Mouse (Mus musculus) v-Abl transformed pro-B cells (cell line): Measurements from ENCODE around the gene Abcc4.
"Not testable (repeated sequence)": the region's sequence is repeated elsewhere in the genome, so short reads cannot be mapped to it uniquely, and the experiment has no call there.

Experiments
- in situ Hi-C, 2 experiments: fragments of 400-800 bp; cut with MboI; formaldehyde crosslinking; loops; one replicate each; pipeline ENCODE4 v1.15.1; 2025; ENCODE audit not compliant: unreplicated experiment in 2 of 2

Gene Abcc4

DNA sequence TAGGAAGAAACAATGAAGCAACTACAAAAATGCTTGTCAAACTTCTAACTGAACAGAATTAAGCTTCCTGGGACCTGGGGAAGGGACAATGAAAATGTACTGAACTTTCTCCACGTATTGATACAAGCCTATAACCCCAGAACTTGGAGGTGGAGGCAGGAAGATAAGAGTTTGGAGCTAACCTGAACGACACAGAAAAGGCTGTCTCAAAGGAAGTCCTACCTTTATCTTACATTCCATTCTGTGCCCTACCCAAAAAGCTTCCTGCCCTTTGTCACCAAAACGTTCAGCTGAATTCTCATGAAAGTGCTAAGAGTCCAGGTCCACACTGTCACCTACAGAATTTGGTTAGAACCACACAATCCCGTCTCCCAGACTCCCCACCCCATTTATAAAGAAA lies 48.8 kb downstream of the Abcc4 start:
- in situ Hi-C loops, result loop anchor here in 1 of 2 experiments (10.0 to 25.0 kb wide), 3 partner anchors 522 to 1630 kb away; partner anchors contain the start of genes Gpr180, Mbnl2 and Tgds

DNA sequence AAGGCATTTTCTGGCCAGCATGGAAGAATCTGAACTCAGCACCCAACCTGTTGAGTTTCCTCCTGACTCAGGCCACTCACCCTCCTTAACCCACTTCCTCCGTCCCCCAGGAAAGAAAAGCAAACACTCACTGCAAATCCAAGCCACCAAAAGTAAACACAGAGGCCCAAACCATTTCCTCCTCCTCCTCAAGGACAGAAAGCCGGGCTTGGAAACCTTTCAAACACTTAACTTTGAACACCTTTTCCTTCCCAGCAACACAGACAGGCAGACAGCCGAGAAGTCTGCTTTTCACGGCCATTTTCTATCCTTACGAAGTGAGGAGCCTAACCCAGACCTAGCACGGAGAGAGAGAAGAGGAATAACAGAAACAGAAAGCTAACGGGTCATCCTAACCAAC lies 50.0 kb downstream of the Abcc4 start:
- in situ Hi-C loops, result loop anchor here in 1 of 2 experiments (10.0 to 25.0 kb wide), 3 partner anchors 521 to 1631 kb away; partner anchors contain the start of genes Gpr180, Mbnl2 and Tgds

DNA sequence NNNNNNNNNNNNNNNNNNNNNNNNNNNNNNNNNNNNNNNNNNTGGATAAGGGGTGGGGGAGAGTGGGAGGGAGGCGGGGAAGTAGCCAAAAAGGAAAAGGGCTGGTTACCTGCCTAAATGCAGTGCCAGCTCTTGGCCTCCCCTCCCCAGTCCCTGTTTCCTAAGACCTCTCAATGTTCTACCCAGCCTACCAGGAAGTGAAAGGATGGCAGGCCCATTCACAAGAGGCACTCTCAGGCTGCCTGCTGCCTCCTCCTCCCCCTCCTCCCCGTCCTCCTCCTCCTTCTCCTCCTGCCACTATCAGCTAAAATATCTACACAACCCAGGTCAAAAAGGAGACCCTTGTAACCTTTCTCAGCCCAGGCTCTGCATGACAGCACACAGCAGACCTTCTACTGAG lies 51.1 kb downstream of the Abcc4 start:
- in situ Hi-C loops, result loop anchor here in 1 of 2 experiments (10.0 to 25.0 kb wide), 3 partner anchors 520 to 1632 kb away; partner anchors contain the start of genes Gpr180, Mbnl2 and Tgds

DNA sequence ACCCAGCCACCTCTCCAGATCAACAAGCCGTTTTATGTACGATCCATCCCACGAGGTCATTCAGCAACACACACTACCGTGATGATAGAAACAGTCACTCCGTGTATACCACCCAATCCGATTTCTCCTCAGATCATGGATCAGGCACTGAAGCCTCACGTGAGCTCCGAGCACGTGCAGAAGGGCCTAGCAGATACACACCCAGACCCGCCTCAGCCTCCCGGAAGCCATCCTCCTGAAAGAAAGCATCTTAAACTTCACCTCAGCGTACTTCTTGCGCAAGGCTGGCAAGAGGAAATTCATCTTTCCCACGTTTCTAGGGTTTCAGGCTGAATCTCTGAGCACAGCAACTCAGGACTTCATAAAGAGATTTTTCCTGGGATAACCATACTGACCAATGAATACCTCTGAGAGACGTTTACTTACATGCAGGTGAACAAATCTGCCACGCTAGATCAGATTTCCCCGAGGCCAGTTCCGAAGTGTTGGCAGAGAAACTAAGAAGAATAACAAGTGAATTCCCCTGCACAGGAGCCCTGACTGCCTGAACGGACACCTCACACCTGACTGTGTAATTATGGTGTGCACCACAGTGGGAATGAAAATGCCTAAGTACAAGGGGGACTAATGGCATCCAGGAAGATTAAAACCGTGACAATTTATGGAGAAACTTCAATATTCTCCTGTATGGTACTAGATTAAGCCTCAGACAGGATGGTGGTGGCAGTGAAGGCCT lies 54.1 kb downstream of the Abcc4 start:
- in situ Hi-C loops, result loop anchor here in 1 of 2 experiments (10.0 to 25.0 kb wide), 3 partner anchors 517 to 1635 kb away; partner anchors contain the start of genes Gpr180, Mbnl2 and Tgds

DNA sequence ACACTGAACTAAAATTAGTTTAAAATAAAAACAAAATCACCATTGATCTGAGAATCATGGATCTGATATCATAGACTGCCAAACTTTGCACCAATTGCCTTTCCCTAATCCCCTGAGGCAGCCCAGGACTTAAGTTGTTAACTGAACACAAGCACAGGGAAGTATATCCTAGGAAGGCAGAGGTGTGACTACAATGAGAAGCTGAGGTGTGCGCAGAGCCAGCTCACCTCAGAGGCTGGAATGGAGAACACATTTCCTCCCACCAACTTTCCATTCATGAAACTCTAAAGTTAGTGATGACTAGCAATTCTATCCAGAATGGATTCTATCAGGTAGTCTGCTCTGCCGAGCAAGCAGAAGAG lies 56.1 kb downstream of the Abcc4 start:
- in situ Hi-C loops, result loop anchor here in 1 of 2 experiments (10.0 to 25.0 kb wide), 3 partner anchors 515 to 1637 kb away; partner anchors contain the start of genes Gpr180, Mbnl2 and Tgds

DNA sequence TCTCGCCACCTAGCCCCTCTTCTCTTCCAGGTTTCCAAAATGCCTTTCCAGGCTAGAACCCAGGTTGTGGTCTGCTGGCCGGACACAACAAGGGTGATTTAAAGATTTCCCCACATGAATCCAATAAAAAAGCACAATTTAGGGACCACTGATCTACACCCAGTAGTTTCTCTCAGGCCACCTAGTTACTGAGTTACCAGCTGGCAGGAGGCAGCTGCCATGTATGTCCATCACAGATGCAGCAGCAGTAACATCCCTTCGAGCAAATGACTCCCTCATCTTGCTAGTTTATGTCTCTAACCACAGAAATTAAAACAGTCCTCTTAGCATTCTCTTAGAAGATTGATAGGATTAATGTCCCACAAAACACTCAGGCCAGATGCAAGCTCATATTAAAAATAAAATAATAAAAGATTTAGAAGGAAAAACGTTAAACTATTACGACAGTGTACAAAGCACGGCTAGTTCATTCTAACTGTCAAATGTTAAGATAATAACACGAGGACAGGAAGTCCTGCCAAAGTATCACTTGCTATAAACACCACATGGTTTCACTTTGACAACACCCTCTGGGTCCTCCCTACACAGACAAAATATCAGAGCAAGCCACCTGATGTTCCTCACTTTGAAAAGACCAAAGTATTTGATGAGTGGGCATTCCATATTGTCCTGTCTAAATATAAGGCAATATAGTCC lies 56.7 kb downstream of the Abcc4 start:
- in situ Hi-C loops, result no loop called here

DNA sequence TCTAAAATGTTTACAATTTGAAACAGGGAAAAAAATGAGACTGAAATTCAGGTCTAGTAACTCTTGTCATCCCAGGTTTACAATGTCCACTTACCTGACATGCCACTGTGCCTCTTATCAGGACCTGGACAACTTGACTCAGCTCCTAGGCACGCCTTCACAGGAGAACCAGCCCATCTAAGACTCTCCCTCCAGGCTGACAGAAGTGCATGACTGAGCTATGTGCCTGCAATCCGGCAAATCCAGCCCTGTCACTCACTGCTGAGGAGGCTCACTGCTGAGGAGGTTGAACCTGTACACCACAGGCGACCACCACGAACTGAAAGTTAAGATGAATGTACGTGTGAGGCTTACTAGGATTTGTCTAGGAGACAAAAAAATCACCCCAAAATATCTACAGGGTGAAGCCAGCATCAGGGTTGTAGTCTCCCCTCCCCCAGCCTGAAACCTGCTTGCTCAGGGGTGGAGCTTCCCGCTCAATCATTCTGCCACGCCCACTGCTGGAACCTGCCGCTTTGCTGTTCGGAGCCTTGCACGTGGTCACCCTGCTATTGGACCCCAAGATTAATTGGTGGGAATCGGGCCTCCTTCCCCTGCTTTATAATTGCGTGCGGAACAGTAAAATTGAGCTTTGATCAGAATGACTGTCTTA lies 63.0 kb downstream of the Abcc4 start:
- in situ Hi-C loops, result not testable (repeated sequence)

DNA sequence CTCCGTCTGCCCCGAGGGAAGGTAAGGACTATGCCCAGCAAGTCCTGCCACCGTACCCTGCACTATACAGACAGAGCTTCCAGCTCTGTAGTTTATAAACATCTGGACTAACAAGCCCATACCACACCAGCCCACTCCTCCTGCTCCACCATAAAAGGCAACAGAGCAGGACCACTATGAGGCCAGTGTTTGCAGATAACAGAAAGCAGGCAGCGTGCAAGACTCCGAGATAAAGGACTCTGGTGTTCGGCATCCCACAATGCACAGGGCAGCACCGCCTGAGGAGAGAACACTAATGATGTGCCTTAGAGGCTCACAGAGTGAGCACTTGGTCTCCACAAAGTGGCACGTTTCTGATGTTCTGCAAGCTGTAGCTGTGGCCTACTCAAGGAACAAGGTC lies 63.9 kb downstream of the Abcc4 start:
- in situ Hi-C loops, result no loop called here

DNA sequence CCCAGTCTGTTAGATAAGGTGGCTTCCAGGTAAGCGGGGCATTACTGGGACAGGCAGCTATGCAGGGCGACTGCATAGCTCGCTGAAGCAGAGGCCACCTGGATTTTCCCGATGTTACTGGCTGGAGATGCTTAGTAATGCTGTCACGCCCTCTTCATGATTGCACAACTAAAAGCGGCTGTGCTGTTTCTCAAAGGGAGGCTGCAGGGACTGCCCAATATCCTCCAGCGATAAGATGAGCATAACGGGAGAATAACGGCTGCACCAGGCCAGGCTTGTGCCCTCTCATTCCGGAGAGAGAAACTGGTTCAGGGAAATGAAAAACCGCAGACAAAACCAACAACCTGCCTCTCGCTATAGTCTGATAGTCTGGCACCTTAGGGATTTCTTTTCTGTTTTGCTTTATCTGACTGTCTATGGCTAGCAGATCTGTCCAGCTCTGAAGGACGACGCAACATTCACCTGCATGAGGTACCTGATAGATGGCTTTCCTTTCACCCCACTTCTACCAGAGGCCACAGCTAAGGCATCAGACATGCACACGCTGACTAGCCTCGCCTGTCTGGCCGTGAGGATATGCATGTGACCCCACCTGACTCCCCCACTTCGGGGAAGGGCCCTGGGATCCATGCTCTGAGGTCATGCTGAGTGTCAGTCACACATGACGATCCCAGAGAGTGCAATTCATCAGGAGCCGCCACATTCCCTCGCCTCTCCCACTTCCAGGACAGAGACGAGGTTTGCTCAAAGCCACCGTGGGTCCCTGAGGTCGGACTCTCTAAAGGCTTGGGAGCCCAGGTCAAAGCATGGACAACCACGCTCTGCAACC lies 67.4 kb downstream of the Abcc4 start:
- in situ Hi-C loops, result loop anchor here (5.0 to 10.0 kb wide), 2 partner anchors 64 to 66 kb away; partner anchors contain the start of gene Abcc4 (in 1 of the 2)

DNA sequence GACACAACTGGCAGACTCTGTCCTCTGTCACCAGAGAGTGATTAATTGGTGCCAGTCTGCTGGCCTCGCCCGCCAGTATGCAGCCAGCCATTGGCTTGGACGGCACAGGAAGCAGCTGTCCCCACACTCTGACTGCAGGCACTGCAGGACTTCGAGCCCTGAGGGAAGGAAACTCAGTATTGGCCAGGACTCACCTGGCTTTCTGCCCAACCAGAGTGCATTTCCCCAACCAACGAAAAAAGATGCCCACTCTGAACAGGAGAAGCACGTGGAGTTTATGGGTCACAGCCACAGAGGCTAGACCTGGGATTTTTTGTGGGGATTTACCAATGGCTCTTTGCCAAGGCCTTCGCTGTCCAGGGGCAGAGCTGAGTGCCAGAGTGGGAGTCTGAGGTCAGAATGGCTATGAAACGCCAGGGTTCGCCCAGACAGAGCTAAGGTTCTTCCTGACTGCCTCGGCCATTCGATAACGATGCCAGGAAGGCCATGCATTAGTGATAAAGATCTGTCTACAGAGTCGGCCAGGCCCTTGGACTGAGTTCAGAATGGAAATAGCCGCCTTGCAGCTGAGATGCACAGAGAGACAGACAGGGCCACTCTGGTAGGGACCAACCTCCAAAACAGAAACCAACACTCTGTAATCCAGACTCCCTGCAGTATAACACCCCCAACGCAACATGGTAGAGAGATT lies 70.4 kb downstream of the Abcc4 start:
- in situ Hi-C loops, result loop anchor here (5.0 to 10.0 kb wide), 2 partner anchors 67 to 69 kb away; partner anchors contain the start of gene Abcc4 (in 1 of the 2)

DNA sequence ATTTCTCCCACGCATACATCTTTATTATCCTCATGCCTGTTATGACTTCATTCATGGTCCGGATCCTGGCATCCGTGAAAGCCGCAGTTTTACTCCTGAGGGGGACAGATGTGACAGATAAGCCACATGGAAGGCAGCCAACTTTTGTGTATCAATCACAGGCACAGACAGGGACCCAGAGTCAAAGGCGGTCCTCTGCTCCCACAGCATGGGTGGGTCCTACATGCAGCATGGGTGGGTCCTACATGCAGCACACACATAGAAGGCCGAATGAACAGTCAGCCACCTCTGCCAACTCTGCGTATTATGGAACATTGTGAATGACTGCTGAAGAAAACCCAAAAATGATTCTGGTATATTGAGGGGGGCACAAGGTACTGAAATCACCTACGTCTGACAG lies 76.4 kb downstream of the Abcc4 start:
- in situ Hi-C loops, result loop anchor here in 1 of 2 experiments (10.0 kb wide), 2 partner anchors 65 to 75 kb away; partner anchors contain the start of gene Abcc4

DNA sequence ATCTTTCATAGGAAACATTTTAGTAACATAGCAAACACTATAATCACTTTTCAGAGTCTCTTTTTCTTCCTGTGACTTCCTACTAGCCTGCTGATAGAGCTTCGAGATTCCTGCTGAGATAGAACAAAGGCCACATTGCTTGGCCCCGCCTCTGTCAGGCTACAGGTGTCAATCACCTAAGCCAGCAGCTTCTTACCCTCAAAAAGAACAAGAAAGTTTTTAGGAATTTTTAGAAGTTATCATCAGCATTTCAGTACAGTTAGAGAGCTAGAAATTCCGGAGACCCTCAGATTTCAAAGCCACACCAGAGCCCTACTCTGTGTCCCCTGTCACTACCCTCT lies 84.6 kb downstream of the Abcc4 start:
- in situ Hi-C loops, result loop anchor here in 1 of 2 experiments (10.0 kb wide), 1 partner anchor 57 kb away; no protein-coding TSS in a partner anchor

DNA sequence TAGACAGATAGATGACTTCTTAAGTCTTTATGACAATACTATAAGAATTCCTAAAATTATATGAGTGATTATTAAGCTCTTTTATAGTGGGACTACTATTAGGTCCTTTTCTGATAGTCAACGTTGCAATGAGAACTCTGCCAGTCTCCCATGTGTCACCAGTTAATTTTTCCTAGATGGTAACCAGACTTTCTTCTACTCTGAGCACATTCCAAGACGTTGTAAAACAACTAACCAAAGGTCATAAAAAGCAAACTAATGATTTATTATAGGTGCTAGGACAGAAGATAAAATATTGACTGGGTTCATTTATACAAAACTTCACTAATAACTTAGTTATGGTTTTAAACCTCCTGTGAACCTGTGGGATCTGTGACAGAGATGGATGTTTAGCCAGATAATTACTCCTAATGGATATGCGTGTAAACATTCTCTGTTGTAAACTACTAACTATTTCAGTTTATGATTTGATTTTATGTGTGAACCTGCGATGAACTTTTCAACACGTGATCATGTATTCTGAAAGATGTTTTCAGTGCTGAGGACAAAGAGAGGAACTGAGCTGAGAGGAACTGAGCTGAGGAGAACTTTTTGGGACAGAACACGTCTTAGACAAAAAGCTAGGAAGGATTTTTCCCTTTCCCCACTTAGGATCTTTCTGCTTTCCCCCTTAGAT lies 85.1 kb downstream of the Abcc4 start:
- in situ Hi-C loops, result loop anchor here in 1 of 2 experiments (10.0 kb wide), 1 partner anchor 56 kb away; no protein-coding TSS in a partner anchor

DNA sequence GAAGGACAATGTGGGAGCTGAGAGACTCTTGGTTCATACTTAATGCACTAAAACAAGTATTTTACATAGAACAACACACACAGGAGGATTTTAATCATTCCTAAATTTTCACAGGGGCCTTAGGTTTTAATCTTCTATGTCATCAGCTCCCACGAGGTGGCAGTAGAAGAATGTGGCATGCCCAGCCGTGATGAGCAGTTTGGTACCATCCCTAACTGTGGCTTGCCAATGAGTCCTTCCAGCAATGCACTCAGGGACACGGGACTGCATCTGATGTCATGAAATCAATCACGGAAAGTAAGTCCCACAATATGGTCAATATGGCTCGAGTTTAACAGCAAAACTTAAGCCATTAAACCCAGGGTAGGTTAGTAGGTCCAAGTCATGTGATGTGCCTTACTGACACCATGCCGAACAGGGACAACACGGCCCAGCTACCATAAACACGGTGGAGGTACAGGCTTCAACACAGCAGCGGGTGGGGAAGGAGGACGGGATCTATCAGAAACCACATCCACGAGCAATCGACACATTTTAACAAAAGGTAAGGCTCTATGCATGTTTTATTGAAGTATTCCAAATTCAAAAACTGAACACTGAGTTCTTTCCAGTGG lies 89.2 kb downstream of the Abcc4 start:
- in situ Hi-C loops, result loop anchor here (5.0 kb wide), 3 partner anchors 150 to 405 kb away; no protein-coding TSS in a partner anchor

DNA sequence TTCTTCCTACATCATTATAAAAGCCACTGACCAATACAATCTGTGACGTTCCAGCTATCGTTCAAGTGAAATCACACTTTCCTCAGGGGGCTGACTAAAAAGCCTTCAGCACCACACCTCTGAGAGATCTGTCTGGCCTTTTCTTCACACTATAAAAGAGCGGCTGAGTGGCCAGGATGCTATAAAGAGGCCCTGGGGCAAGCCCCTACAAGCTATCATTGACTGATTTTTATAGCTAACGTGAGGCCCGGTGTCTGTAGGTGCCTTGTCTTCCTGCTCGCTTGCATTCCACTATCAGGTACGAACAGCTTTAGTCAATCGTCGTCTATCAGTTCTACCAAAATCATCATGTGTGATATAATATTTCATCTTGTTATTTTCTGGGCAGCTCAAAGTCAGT lies 92.3 kb downstream of the Abcc4 start:
- in situ Hi-C loops, result no loop called here

DNA sequence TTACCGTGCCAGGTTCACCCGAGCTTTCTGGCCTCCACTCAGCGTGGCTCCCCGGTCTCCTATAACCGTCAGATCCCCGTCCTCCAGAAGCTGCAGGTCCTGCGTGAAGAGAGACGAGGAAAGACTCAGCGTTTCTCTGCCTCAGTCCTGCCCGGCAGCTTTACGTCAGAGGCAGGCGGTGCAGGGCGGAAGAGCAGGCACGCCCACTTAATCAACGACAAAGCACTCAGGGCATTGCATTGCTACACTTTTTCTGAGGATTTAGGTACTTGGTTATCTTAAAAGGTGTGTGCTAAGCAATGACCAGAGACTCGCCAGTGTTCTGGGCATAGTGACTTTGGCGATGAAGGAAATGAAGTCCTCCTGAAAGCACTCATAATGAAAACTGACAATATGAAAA lies 94.3 kb downstream of the Abcc4 start:
- in situ Hi-C loops, result no loop called here

DNA sequence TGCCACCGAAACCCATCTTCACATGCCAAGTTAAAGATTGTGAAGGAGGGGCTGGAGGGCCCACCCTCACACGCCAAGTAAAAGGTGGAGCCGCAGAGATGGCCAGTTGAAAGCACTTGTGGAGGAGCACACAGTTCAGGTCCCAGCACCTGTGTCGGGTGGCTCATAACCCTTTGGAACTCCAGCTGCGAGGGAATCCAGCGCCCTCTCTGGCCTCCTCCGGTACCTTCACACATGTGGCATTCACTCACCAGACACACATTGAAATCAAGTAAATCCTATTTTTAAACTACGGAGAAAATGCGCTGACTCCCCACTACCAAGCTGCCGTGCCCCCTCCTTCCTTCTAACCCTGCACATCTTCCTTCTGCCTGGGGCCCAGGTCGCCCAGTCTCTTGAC lies 95.2 kb downstream of the Abcc4 start:
- in situ Hi-C loops, result no loop called here

DNA sequence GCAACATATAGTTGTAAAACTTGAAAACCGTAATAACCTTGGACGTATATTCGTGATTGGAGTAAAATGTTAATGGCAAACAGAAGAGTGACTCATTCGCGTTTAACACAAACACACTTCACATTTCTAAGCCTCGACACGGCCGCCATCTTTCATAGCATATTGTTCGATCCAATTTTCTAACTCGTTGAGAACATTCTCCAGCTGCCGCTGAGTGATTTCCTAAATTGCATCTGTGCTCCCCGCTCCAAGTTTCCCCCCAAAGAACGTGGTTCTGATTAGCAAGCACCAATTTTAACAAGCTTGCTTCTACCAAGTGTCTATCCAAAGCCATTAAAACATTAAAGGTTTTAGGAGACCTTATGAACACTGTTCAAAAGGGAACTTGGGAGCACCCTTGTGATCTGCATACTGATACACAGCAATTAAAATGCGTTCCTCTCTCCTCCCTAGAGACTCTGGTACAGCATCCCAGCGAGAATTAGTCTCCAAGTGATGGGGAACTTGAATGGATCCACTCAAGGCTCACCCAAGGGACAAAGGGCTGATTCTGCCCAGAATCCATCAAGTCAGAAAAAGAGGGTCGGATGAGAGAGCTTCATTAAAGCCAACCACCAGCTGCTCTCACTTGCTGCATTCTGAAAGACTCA lies 97.1 kb downstream of the Abcc4 start:
- in situ Hi-C loops, result loop anchor here in 1 of 2 experiments (10.0 kb wide), 2 partner anchors 384 to 416 kb away; no protein-coding TSS in a partner anchor
